Mouse (Mus musculus): ENCODE results near the gene Dgkq. TPM values are rescaled to one million over a fixed set of nuclear protein-coding genes. Genes with fewer than 3 reads are reported as not detected.
A peak's percentile ranks its signal among the peaks of the same experiment; 100 is the strongest.

Dgkq gene
- polyA plus RNA-seq, 1 experiment = 63.9 TPM

DNA sequence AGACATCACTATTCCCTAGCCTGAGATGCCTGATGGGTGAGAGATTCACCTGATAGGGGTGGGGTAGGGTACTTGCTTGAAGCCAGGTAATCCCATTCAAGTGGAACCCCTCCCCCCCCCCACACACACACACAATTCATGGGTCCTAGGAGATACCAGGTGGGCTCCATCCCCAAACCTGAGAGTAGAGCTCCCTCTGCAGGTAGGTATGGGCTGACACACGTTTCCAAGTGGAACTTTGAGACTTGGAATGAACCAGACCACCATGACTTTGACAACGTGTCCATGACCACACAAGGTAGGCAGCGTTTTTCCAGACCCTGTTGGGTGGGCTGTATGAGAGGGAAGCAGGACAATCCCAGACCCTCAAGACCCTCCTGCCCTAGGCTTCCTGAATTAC lies 10.4 kb upstream of the Dgkq start:
- no peak for DNase-seq (ENCODE audit: low read depth)

DNA sequence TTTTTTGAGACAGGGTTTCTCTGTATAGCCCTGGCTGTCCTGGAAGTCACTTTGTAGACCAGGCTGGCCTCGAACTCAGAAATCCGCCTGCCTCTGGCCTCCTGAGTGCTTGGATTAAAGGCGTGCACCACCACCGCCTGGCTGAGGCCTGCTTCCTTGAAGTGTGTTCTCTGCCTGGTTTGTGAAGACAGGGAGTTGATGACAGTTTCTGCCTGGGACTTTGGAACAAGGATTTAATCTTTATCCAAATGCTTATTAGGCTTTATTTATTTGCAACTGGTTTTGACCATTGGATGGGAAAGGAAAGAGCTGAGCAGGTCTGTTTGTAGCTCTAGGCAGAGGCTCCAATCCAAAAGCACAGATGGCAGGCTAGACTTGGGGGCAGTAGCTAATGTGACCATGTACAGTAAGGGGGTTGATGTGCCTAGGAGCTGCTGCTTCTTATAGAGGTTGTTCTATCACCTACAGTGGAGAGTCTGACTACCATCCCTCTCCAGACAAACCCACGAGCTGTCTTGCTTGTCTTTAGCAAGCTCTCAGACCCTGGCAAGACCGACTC lies 8.9 kb upstream of the Dgkq start:
- no peak for DNase-seq (ENCODE audit: low read depth)
- TF ChIP-seq CTCF (IDR thresholded peaks at IDR 0.05; ENCODE audit: borderline replicate concordance, extremely low read depth, insufficient read depth, insufficient read length) = no peak

More for the DNA sequence above, 10.4 kb upstream of the Dgkq start:
- TF ChIP-seq POLR2A (IDR thresholded peaks at IDR 0.05; ENCODE audit: borderline replicate concordance, extremely low read depth, insufficient read depth, insufficient read length, poor library complexity, severe bottlenecking) (no peak), CTCF (IDR thresholded peaks at IDR 0.05; ENCODE audit: borderline replicate concordance, extremely low read depth, insufficient read depth, insufficient read length) (peak; percentile 19; the same call in 1 of the 2 replicates)

DNA sequence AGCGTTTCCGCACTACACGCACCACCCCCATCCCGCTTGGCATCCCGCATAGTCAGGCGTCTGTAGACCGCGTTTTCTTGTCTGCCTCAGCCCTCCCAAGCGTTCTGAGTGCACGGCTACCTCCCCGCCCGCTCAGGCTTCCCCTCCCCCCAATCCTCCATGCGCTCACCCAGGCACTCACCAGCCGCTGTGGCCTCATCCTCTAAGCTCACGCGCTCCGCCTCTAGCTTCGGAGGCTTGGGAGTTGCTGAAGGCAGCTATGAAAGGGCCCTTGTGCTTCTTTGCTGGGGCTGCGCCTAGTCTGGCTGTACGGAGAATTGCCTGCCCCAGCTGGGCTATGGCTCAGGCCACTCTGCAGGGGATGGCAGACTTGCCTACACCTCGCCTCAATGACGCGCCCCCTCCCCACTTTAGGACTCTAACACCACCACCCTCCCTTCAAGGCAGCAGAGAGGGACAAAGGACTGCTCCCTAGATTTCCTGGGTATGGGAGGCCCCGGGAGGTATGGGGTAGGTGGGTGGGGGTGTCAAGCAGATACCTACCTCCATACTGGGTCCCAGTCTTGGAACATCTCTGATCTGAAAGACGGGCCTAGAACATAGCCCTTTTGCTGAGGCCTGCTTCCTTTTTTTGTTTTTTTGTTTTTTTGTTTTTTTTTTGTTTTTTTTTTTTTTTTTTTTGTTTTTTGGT lies 8.3 kb upstream of the Dgkq start:
- TF ChIP-seq CTCF (IDR thresholded peaks at IDR 0.05; ENCODE audit: borderline replicate concordance, extremely low read depth, insufficient read depth, insufficient read length) = no peak
- TF ChIP-seq POLR2A (IDR thresholded peaks at IDR 0.05; ENCODE audit: borderline replicate concordance, extremely low read depth, insufficient read depth, insufficient read length, poor library complexity, severe bottlenecking) = peak; percentile 7; the same call in 1 of the 2 replicates
- peak; percentile 94 for DNase-seq (ENCODE audit: low read depth)

DNA sequence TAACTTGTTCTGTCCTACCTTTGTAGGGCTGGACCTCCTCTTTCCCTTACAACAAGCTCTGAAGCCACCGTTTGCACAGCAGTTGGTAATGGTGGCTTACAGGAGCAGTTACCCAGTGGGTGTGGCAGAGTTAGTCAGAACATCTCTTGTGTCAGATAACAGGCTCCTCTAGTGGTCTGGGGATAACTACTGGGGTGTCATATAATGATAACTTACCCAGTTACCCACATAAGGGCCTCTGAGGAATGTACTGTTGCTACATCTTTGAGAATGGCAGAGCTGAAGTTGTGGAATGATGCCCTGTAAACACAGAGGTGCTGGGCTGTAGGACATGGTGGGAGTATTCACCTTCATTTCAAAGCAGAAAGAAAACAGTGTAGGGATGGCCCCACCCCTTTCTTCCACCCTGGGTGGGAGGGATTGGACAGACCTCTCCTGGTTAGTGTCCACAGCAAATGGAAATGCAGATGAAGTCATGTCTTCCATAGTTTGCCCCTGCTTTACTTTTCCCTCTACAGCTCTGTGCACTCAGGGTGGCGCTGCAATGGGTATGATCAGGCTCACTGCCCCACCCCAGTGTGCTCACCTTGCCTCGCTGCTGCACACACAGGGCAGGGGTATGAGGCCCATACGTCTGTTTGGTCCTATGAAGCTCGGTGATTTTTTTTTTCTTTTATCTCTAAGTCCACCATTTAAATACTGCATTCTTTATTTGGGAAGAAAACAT lies 7.5 kb upstream of the Dgkq start:
- no peak for TF ChIP-seq POLR2A (IDR thresholded peaks at IDR 0.05; ENCODE audit: borderline replicate concordance, extremely low read depth, insufficient read depth, insufficient read length, poor library complexity, severe bottlenecking)
- no peak for TF ChIP-seq CTCF (IDR thresholded peaks at IDR 0.05; ENCODE audit: borderline replicate concordance, extremely low read depth, insufficient read depth, insufficient read length)
- DNase-seq (ENCODE audit: low read depth) = no peak

DNA sequence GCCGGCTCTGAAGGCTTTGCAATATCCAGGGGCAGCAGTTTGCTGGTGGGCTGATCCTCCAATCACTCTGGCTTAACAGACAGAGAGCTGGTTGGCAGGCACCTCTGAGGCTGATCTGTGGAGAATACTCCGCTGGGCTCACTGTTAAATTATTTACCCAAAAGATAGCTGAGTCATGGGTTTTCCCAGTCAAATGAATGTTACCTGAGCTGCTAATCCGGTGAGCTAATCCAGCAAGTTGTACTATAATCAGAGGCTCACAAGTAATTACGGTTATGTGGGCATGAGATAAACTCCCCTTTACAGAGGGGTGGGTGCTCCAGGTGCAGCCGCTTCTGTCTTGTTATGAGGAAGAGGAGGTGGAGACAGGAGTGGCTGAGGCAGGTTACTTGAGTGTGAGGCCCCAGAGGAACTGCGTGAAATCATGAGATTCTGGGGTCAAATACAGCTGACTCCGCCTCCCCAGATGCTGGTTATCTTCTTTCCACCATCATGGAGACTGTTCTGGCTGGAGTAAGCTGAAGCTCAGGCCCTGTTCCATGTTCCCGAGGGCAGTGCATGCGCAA lies 5.9 kb upstream of the Dgkq start, which contains the start of gene Slc26a1:
TSS of gene Slc26a1 (minus strand) at position 319 of the 566 bp plus-strand sequence.
- TF ChIP-seq POLR2A (IDR thresholded peaks at IDR 0.05; ENCODE audit: borderline replicate concordance, extremely low read depth, insufficient read depth, insufficient read length, poor library complexity, severe bottlenecking) (no peak), CTCF (IDR thresholded peaks at IDR 0.05; ENCODE audit: borderline replicate concordance, extremely low read depth, insufficient read depth, insufficient read length) (no peak)
- DNase-seq (ENCODE audit: low read depth) = no peak

DNA sequence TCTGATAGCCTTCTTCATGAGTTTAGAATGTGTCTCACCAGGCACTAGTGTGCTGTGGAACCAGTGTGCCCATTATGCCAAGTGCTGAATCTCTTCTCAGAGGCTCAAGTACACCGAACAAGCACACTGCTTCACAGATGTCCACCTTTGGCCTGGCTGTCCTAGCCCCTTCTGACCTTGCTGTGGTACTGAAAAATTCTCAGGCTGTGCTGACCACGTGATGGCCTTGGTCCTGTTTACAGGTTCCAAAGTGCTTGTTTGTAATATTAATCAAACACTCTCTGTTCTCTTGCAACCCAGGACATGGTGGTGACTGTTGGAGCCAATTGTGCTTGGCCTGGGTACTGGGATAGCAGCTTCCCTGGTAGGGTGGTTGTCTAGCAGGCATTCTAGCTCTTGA lies 5.2 kb upstream of the Dgkq start:
- TF ChIP-seq POLR2A (IDR thresholded peaks at IDR 0.05; ENCODE audit: borderline replicate concordance, extremely low read depth, insufficient read depth, insufficient read length, poor library complexity, severe bottlenecking) = no peak
- no peak for DNase-seq (ENCODE audit: low read depth)

DNA sequence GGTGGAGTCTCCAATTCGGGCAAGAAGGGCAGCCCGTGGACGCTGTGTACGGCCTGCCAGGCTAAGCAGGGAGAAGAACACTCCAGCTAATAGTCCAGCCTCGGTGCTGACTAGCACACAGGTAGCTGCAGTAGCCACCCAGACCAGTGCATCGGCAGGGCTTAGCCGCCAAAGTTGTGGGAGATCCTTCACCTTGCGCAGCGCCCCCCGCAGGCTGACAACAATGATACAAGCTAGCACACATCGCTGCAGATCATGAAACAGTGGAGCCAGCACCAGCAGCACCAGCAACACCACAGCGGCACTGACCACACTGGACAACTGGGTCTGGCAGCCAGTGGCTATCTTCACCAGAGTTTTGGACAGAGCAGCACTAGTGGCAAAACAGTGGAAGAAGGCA lies 2.3 kb upstream of the Dgkq start:
- TF ChIP-seq CTCF (IDR thresholded peaks at IDR 0.05; ENCODE audit: borderline replicate concordance, extremely low read depth, insufficient read depth, insufficient read length) (no peak), POLR2A (IDR thresholded peaks at IDR 0.05; ENCODE audit: borderline replicate concordance, extremely low read depth, insufficient read depth, insufficient read length, poor library complexity, severe bottlenecking) (no peak)
- DNase-seq (ENCODE audit: low read depth) = no peak

DNA sequence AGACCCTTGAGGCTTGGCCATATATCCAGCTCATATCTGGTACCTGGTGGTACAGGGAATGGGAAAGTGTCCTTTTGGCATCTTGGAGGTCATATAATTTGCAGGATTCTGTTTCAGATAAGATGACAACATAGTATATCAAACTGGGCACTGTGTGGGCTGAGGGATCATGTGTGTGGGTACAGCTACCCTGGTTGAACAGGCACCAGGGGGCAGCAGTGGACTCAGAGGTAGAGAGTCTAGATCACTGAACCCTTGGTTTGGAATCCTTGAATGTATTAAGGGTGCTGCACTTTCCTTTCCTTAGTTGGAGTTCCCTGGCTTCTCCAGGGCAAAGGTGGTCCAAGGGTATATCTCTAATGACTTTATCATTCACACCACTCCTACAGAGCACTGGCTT lies 1.3 kb upstream of the Dgkq start:
- peak; percentile 32 for DNase-seq (ENCODE audit: low read depth)

DNA sequence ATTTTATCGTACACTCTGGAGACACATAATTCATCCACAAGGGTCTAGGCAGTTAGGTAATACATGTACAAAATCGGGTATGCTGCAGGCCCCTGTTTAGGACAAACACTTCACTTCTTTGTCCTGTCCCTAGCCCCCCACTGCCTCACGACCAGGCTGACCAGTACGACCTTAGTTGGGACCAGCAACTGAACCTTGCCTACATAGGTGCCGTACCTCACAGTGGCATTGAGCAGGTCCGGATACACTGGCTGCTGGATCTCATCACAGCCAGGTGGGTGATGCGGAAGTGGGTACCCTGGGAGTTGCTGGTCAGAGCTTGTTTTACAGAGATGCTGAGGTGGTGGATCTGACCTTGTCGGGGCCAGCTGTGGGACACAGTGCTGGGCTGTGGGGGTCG lies 514 bp upstream of the Dgkq start:
- DNase-seq (ENCODE audit: low read depth) = no peak
- no peak for TF ChIP-seq POLR2A (IDR thresholded peaks at IDR 0.05; ENCODE audit: borderline replicate concordance, extremely low read depth, insufficient read depth, insufficient read length, poor library complexity, severe bottlenecking)
- no peak for TF ChIP-seq CTCF (IDR thresholded peaks at IDR 0.05; ENCODE audit: borderline replicate concordance, extremely low read depth, insufficient read depth, insufficient read length)

More for the DNA sequence above, 1.3 kb upstream of the Dgkq start:
- TF ChIP-seq POLR2A (IDR thresholded peaks at IDR 0.05; ENCODE audit: borderline replicate concordance, extremely low read depth, insufficient read depth, insufficient read length, poor library complexity, severe bottlenecking) (no peak), CTCF (IDR thresholded peaks at IDR 0.05; ENCODE audit: borderline replicate concordance, extremely low read depth, insufficient read depth, insufficient read length) (peak; percentile 37; the same call in 1 of the 2 replicates)

DNA sequence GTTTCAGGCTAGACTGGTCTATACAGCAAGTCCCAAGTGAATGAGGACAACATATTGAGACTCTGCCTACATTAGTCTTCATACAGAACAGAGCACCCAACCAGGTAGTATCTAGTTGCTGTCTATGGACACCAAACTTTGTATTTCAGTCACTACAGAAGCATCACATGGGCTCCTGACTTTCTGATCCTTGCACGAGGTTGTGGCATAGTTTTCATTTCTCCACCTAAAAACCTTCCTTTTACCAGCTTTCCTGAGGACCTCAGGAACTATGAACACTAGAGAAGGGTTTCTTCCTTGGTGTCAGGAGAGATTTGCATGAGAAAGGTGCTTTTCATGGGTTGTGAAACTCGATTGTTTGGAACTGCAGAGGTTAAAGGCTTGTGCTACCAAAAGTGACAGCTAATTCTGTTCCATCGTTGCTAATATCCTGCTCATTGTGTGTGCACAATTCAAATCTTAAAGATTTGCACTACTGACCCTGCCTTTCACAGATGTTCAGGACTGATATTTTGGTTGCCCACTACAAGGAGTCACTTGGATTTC lies 1.0 kb downstream of the Dgkq start:
- TF ChIP-seq CTCF (IDR thresholded peaks at IDR 0.05; ENCODE audit: borderline replicate concordance, extremely low read depth, insufficient read depth, insufficient read length) (no peak), POLR2A (IDR thresholded peaks at IDR 0.05; ENCODE audit: borderline replicate concordance, extremely low read depth, insufficient read depth, insufficient read length, poor library complexity, severe bottlenecking) (no peak)
- DNase-seq (ENCODE audit: low read depth) = no peak

DNA sequence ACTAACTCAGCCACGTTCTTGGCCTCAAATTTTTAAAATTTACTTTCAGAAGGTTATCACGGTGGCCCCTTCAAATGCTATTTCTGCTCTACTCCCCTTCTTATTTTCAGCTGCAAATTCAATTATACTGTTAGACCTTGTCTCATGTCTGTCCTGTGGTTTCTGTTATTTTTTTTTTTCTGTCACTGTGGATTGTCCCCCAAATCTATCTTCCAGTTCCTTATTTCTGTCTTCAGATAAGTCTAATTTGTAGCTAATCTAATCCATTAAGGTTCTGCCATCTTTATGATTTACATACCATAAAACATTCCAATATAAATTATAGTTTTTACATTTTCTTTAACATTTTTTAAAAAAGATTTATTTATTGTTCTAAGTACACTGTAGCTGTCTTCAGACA lies 2.1 kb downstream of the Dgkq start:
- TF ChIP-seq CTCF (IDR thresholded peaks at IDR 0.05; ENCODE audit: borderline replicate concordance, extremely low read depth, insufficient read depth, insufficient read length) (no peak), POLR2A (IDR thresholded peaks at IDR 0.05; ENCODE audit: borderline replicate concordance, extremely low read depth, insufficient read depth, insufficient read length, poor library complexity, severe bottlenecking) (no peak)
- no peak for DNase-seq (ENCODE audit: low read depth)
